In the genomic region with DNA sequence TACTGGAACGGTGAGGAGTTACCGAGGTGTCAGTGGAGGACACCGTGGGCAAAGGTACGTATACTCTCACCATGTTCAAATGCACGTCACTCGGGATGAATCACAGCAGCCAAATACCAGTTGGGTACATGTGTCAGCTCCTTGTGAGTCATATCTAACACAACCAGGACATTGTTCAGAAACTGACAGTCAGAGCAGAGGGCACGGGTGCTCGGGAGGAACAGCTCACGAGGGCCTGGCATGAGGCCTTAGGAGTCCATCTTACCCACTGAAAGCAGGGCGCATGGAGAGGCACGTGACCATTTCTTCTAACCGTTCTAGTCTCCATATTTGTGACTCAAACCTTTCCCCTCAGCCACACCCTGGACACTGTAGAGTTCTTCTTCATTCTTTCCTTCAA, we compare ENCODE assay signal across 25 mouse cellular contexts. TPM values are rescaled to one million over a fixed set of nuclear protein-coding genes. Genes with fewer than 3 reads are reported as not detected.
A peak's percentile ranks its signal among the peaks of the same experiment; 100 is the strongest.
DNase-seq lines count a peak whose midpoint lies in the region; TF ChIP-seq lines count a peak whose summit lies in the region.
"Had no signal": no experiment of that assay in that cellular context is flagged by ENCODE, and none has a peak within 500 bp of the region (broad histone marks: within the 10 kb centered on the region; RNA-seq: fewer than 3 reads in every experiment).

No protein-coding gene starts in this region.

- peaks cover 18% of the 10 kb centered on the region for H3K79me2 ChIP-seq in C2C12 (ENCODE audit: control insufficient read depth, insufficient read depth)

- DNase-seq in layer of hippocampus, adult 2 months (ENCODE audit: low spot score in 2 of 2): no peak
- DNase-seq in layer of hippocampus, postnatal 14 days (ENCODE audit: low spot score in 2 of 2): no peak
- peak; percentile 86 for DNase-seq in adrenal gland, adult 2 months
- DNase-seq in fibroblast of lung, adult 2 months (ENCODE audit: low read depth): peak; percentile 82
- no peak for DNase-seq in kidney, postnatal 36 days
- no peak for DNase-seq in spleen, adult 18-20 months
- no peak for DNase-seq in midbrain, embryonic 10.5 days (ENCODE audit: low spot score)
- DNase-seq: heart, adult 11 months; kidney, postnatal 10 days; liver, postnatal 0 days; lung, postnatal 36 days; midbrain, embryonic 14.5 days; right cerebral cortex, postnatal 4 days had no signal

- no peak for TF ChIP-seq CTCF in layer of hippocampus, adult 2 months (conservative IDR thresholded peaks at IDR 0.05)
- TF ChIP-seq CTCF in C2C12 (IDR thresholded peaks at IDR 0.05; ENCODE audit: control insufficient read depth, insufficient read depth, insufficient read length): no peak

- no peak overlapping the region for H3ac ChIP-seq in C2C12 (ENCODE audit: control insufficient read depth, insufficient read length, low read depth)

- peak overlapping the region; percentile 61 for H3K27ac ChIP-seq in layer of hippocampus, adult 2 months
- no peak overlapping the region for H3K27ac ChIP-seq in midbrain, embryonic 10.5 days (replicated peaks)
- H3K27ac ChIP-seq: forebrain, embryonic 13.5 days; heart, embryonic 15.5 days; hindbrain, embryonic 13.5 days; left cerebral cortex, adult 2 months; neural tube, embryonic 12.5 days had no signal

- peaks cover 4% of the 10 kb centered on the region for H3K79me3 ChIP-seq in C2C12 (ENCODE audit: low read depth)

- H3K4me3 ChIP-seq in layer of hippocampus, adult 2 months: no peak overlapping the region
- H3K4me3 ChIP-seq in C2C12 (ENCODE audit: insufficient read depth, poor library complexity, severe bottlenecking): no peak overlapping the region
- H3K4me3 ChIP-seq in midbrain, embryonic 10.5 days: no peak overlapping the region
- H3K4me3 ChIP-seq: forebrain, embryonic 13.5 days; heart, embryonic 15.5 days; hindbrain, embryonic 13.5 days; left cerebral cortex, adult 2 months; limb, embryonic 13.5 days; neural tube, embryonic 12.5 days had no signal

- H3K4me1 ChIP-seq in midbrain, embryonic 10.5 days: peaks cover 3% of the 10 kb centered on the region; the same call in 1 of the 2 replicates
- H3K4me1 ChIP-seq: forebrain, embryonic 13.5 days; heart, embryonic 15.5 days; hindbrain, embryonic 13.5 days; limb, embryonic 13.5 days; neural tube, embryonic 12.5 days had no signal

- no peaks in the 10 kb centered on the region for H3K36me3 ChIP-seq in C2C12 (ENCODE audit: control insufficient read depth, insufficient read depth)
- no peaks in the 10 kb centered on the region for H3K36me3 ChIP-seq in midbrain, embryonic 10.5 days
- H3K36me3 ChIP-seq: heart, embryonic 15.5 days; hindbrain, embryonic 13.5 days; limb, embryonic 13.5 days; neural tube, embryonic 12.5 days had no signal

- no peaks in the 10 kb centered on the region for H3K27me3 ChIP-seq in C2C12 (ENCODE audit: control insufficient read depth, insufficient read depth, insufficient read length)
- H3K27me3 ChIP-seq in midbrain, embryonic 10.5 days (ENCODE audit: low read depth, poor library complexity, severe bottlenecking): no peaks in the 10 kb centered on the region
- H3K27me3 ChIP-seq: forebrain, embryonic 13.5 days; heart, embryonic 15.5 days; hindbrain, embryonic 13.5 days; limb, embryonic 13.5 days; neural tube, embryonic 12.5 days had no signal

- 94% methylated on average over 12 of the region's 12 CpGs for WGBS in midbrain, embryonic 10.5 days

- no peaks in the 10 kb centered on the region for H3K9me3 ChIP-seq in midbrain, embryonic 10.5 days (replicated peaks)
- H3K9me3 ChIP-seq: forebrain, embryonic 13.5 days; heart, embryonic 15.5 days; hindbrain, embryonic 13.5 days; limb, embryonic 13.5 days; neural tube, embryonic 12.5 days had no signal

TF ChIP-seq in C2C12, 6 proteins besides CTCF, POLR2A, EP300 and RAD21:
- peak; percentile 98 for TF ChIP-seq USF1 (IDR thresholded peaks at IDR 0.05; ENCODE audit: low read depth)
- peak; percentile 97 for TF ChIP-seq MAX (IDR thresholded peaks at IDR 0.05)
- no peak for TF ChIP-seq MYOG (IDR thresholded peaks at IDR 0.05; ENCODE audit: control insufficient read depth, extremely low read depth, insufficient read length)
- TF ChIP-seq MYOD1 (IDR thresholded peaks at IDR 0.05; ENCODE audit: control insufficient read depth, insufficient read length, low read depth): no peak
- no peak for TF ChIP-seq CEBPB (IDR thresholded peaks at IDR 0.05; ENCODE audit: low read depth)
- peak; percentile 68 for TF ChIP-seq FOSL1 (IDR thresholded peaks at IDR 0.05; ENCODE audit: insufficient read depth, low read length, poor library complexity, severe bottlenecking)

RNA-seq across cellular contexts. Expression of a gene that starts 8.6 kb away (rescaled TPM):
- 10 to 100 TPM; 56.1 to 61.3 TPM for total RNA-seq in layer of hippocampus, adult 2 months (2021)
- total RNA-seq in layer of hippocampus, postnatal 14 days (2021): 10 to 100 TPM; 38.6 to 43.7 TPM
- polyA plus RNA-seq in C2C12 (2012; fragmentation: generic; extraction: Trizol): 3.9 TPM
- total RNA-seq in adrenal gland, adult 2 months (2021): 10 to 100 TPM; 22.6 to 25.1 TPM
- polyA plus RNA-seq in adrenal gland, adult 2 months (2012; rRNA removed): 6.1 and 7.7 TPM in 2 replicates
- 3.1 and 4.4 TPM in 2 replicates for polyA plus RNA-seq in midbrain, embryonic 10.5 days (2016; fragmentation: Nextera tagmentation; extraction: Ambion mirVana)

RNA-seq across cellular contexts. Expression of a gene that starts 23.6 kb away (rescaled TPM):
- total RNA-seq in layer of hippocampus, adult 2 months (2021): 10 to 100 TPM; 27.3 to 36.3 TPM
- total RNA-seq in layer of hippocampus, postnatal 14 days (2021): 10 to 100 TPM; 36.4 to 38.2 TPM
- 46.8 TPM for polyA plus RNA-seq in C2C12 (2012; fragmentation: generic; extraction: Trizol)
- 10 to 100 TPM; 13.1 to 23.8 TPM for total RNA-seq in adrenal gland, adult 2 months (2021)
- 17.2 and 18.5 TPM in 2 replicates for polyA plus RNA-seq in adrenal gland, adult 2 months (2012; rRNA removed)
- 55.9 and 57.7 TPM in 2 replicates for polyA plus RNA-seq in midbrain, embryonic 10.5 days (2016; fragmentation: Nextera tagmentation; extraction: Ambion mirVana)

RNA-seq across cellular contexts. Expression of a gene that starts 43.4 kb away (rescaled TPM):
- not detected for total RNA-seq in layer of hippocampus, adult 2 months (2021)
- total RNA-seq in layer of hippocampus, postnatal 14 days (2021): not detected
- polyA plus RNA-seq in C2C12 (2012; fragmentation: generic; extraction: Trizol): 0.01 TPM
- total RNA-seq in adrenal gland, adult 2 months (2021): not detected
- polyA plus RNA-seq in adrenal gland, adult 2 months (2012; rRNA removed): not detected in 2 replicates
- polyA plus RNA-seq in midbrain, embryonic 10.5 days (2016; fragmentation: Nextera tagmentation; extraction: Ambion mirVana): not detected in 2 replicates
- total RNA-seq: adrenal gland, adult 18-20 months; common myeloid progenitor, adult 5-6 weeks; left cerebral cortex, adult 2 months had no signal
- polyA plus RNA-seq: embryonic facial prominence, embryonic 14.5 days; forebrain, embryonic 13.5 days; heart, embryonic 15.5 days; hindbrain, embryonic 13.5 days; intestine, embryonic 16.5 days; limb, embryonic 13.5 days; liver, postnatal 0 days; midbrain, embryonic 14.5 days; neural tube, embryonic 12.5 days; thymus, postnatal 0 days had no signal

Comparison
In these comparisons a context has a peak if more than half of its experiments do, and no peak if none do; other contexts are left out.
1. DNase-seq: peak in adrenal gland, adult 2 months (single experiment) and fibroblast of lung, adult 2 months (single experiment); none in layer of hippocampus, adult 2 months (0 of 2), layer of hippocampus, postnatal 14 days (0 of 2), kidney, postnatal 36 days (0 of 2), spleen, adult 18-20 months (0 of 2) and midbrain, embryonic 10.5 days (single experiment).